Mouse (Mus musculus): ENCODE measurements around the gene Aldh3b2. TPM values are rescaled to one million over a fixed set of nuclear protein-coding genes. Genes with fewer than 3 reads are reported as not detected.

Aldh3b2 gene
- 1.5 and 1.6 TPM in 2 replicates for polyA plus RNA-seq (2015; fragmentation: Nextera tagmentation; extraction: Ambion mirVana)

DNA sequence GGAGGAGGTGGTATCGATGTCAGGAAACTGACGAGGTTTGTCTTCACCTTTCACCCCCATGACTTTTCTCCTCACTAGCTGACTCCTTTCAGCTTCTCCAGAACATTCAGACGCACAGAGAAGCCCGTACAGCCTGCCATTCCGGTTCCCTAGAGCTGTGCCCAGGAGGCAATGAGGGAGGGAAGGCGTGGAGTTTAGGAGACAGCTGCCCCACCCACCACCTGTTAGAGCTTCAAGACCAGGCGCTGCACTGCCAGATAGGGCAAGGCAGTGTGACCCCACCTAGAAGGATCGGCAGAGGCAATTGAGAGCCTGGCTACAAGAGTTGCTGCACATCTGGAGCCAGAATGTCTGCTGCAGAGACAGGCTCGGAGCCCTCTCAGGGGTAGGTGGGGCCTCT is at the start of gene Aldh3b2:
Gene Aldh3b2 (plus strand): TSS at position 100 of the 400 bp plus-strand sequence.
- DNase-seq (ENCODE audit: low spot score), result no peak

GRCm38 (mm10) chr19:3922661-3923371 is 49.3 kb upstream of the Aldh3b2 start:
- DNase-seq (ENCODE audit: low spot score), result no peak

DNA sequence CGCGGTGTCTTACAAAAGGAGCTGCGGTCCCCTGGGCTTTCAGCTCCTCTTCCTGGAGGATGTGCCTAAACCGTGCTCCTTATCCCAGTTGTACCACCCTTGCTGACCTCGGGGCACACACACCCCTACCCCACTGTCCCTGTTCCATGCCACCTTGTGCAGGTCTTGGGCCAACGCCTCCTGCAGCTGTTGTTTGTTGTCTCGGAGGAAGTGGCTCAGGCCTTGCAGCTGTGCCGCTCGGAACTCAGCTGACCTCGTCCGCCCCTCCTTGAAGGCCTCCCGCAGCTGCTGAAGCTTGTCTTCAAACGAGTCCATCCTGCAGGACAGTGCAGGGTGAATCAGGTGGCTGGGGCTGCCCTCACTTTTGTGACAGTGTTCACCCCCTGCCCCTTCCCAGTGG is 48.5 kb upstream of the Aldh3b2 start:
- DNase-seq (ENCODE audit: low spot score), result peak; percentile 48

DNA sequence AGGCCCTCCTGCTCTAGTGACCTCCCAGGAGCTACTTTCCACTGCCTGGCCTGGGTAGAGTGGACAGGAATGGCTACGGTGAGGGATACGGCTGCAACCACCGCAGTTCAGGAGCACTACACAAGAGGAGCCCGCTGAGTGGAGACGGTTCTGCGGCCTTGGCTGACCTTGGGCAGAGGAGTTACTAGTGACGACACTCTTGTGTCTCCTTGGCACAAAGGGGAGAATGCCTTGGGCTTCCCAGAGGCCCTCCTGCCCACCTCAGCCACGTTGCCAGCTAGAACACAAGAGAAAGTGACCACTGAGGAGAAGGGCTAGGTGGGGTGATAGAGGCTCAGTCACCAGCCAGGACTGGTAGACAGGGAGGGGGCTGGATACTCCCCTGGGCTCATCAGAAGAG is 47.9 kb upstream of the Aldh3b2 start:
- DNase-seq (ENCODE audit: low spot score), result no peak

DNA sequence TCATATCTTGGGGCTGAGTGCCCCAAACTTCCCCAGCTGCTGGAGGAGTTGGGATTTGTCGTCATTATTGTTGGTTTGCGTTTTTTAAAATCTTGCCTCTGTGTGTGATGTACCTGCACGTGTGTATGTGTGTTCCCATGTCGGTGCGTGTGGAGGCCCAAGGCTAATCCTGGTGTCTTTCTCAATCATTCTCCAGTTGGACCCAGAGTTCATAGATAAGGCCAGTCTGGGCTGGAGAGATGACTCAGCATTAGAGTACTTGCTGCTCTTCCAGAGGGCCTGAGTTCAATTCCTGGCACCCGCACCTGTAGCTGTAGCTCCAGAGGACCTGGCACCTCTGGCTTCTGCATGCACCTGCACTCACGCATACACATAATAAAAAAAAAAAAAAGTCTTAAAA is 47.3 kb upstream of the Aldh3b2 start:
- no peak for DNase-seq (ENCODE audit: low spot score)

DNA sequence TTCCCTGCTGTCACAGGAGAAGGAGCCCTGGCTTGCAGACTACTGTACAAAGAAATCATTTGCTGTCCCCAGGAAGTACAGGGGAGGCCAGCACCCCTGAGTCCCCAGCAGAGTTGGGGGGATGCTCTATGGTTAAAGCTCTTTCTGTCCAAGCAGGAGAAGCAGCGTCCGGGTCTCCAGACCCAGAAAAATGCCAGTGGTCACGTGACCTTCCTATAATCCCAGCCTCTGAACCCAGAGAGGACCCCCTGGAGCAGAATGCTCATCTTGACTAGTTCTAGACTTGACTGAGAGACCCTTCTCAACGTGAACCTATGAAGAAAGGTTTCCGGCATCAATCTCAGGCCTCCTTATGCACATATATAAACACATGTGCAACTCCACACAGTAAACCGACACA is 46.3 kb upstream of the Aldh3b2 start:
- DNase-seq (ENCODE audit: low spot score), result no peak

GRCm38 (mm10) chr19:3926279-3926678 is 45.8 kb upstream of the Aldh3b2 start:
- DNase-seq (ENCODE audit: low spot score), result no peak

- no peak for DNase-seq (ENCODE audit: low spot score)
These were observed 45.4 kb upstream of the Aldh3b2 start for GRCm38 (mm10) chr19:3926685-3927084.

GRCm38 (mm10) chr19:3927989-3928388 is 44.1 kb upstream of the Aldh3b2 start:
- DNase-seq (ENCODE audit: low spot score), result no peak

GRCm38 (mm10) chr19:3928779-3929178 is 43.3 kb upstream of the Aldh3b2 start:
- no peak for DNase-seq (ENCODE audit: low spot score)

DNA sequence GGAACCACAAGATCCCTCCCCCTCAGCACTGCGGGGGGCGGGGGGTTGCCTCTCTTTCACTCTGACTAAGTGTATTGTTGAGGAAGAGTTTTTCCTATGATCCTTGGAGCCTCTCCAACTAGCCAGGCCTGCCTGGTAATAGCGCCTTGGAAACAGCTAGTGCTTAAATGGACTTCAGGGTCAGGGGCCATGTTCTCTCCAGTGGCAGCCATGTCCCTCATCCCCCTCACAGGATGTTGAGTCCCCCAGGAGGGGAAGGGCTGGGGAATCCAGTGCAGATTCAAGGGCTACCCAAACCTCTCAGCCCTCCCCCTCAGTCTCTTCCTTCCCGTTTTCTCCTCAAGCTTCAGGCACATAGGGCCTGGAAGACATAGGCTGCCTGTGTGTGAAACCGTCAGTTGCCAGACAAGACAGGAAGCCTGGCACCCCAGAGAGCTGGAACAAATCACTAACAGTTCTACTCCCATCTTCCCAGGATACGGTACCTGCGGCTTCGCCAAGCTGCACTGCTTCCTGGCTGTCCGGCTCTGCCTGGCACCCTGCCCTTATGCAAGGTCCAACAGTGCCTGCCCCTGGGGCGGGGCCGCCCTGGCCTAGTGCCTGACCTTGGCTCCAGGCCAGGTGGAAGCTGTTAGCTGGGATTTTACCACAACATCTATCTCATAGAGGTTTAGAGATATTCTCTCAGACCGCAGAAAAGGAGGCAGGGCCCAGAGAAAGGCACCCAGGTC is 42.8 kb upstream of the Aldh3b2 start, which contains the start of gene Aldh3b1:
Gene Aldh3b1 (minus strand): TSS at position 598 of the 731 bp plus-strand sequence.
- peak; percentile 19 for DNase-seq (ENCODE audit: low spot score)

DNA sequence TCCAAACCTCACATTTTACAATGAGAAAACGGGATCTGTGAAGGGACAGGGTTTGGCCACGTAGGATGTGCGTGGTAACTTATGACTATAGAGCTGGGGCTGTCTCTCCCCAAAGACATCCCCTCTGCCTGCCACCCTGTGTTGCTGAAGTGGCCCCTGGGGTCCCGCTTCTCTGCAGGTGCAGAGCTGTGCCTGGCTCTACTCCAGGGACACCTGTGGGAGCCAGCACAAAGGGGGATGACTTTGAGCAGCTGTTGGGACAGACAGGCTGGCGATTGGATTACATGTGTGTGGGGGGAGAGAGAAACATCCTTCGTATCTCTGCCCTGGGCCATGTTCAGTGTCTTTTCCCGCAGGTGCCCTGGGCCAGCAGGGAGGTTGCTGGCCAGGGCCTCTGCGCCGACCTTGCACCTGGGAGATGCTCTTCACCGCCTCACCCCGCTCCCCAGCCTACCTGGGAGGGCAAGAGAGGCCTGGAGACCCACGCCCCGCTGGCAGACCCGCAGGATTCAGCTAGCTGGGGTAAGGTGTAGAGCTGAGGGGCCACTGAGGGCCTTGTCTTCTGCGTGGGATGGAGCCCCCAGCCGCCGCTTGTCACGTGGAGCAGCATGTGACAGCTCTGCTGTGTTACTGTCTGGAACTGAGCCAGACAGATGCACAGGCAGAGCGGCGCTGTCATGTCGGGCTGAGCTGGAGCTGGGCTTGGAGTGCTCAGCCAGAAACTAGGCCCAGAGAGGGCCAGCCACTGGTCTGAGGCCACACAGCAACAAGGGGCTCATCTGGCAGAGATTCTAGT is 41.7 kb upstream of the Aldh3b2 start:
- peak; percentile 49 for DNase-seq (ENCODE audit: low spot score)

- DNase-seq (ENCODE audit: low spot score), result peak; percentile 47
These were observed 40.4 kb upstream of the Aldh3b2 start for GRCm38 (mm10) chr19:3931716-3932115.

DNA sequence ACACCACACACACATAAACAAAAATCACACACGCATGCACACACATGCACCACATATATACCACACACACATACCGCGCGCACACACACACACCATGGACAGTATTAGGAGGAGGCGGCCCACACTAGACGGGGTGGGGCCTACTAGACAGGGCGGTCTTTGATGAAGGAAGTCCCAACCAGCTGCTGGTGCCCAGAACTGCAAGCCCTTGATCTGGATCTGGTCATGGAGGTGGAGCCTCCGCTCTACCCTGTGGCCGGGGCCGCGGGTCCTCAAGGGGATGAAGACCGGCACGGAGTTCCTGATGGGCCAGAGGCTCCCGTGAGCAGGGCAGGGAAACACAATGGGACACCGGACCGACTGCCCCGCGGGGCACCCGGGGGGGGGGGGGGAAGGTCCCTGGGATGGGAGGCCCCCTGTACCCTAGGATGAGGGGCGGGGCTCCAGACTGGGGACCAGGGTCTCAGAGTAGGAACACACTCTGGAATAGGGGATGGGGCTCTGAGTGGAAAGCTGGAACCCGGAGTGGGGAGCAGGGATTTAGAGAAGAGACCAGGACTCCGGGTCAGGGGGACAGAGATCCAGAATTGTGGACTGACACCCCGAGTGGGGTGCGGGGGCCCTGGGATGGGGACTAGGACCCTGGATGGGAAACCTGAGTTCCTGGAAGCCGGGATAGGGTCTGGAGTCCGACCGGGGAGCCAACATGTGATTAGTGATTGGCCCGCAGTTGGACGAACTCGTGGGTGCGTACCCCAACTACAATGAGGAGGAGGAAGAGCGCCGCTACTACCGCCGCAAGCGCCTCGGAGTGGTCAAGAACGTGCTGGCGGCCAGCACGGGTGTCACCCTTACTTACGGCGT is 36.9 kb upstream of the Aldh3b2 start, which contains the start of gene Unc93b1:
Gene Unc93b1 (plus strand): TSS at position 155 of the 864 bp plus-strand sequence.
- peak; percentile 46 for DNase-seq (ENCODE audit: low spot score)

DNA sequence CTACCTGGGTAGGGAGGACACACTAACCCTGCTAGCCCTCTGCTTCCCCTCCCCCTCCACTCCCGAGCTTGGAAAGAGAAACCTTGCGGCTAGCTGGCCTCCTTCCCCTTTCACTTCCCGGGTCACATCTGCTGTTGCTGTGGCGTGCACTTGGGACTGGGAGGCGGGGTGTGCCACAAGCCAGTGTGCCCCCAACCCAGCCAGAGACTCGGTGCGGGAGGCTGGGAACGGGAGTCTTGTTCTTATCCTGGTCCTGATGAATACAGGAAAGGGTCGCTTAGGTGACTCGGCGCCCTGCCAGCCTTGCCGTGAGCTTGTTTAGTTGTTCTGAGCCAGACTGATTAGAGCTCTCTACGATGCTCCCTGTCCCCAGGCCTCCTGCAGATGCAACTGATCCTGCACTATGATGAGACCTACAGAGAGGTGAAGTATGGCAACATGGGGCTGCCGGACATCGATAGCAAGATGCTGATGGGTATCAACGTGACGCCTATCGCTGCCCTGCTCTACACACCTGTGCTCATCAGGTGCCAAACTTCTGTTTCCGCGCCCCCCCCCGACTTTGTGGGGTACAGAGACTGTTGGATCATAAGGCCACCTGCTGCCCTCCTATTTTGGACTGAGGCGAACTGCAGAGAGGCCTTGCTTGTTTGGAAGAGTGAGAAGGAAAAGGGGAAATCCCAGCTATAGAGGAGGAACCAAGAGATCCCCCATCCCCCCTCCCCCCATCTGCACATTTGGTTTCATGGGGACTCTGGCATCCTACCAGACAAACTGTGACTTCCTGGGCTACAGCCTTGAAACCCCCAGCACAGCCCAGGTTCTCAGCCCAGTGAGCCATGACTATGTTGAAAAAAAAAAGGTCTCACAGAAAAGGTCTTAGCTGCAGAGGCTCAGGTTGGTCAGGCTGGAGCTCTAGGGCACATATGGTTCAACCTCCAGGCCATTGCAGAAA is 36.0 kb upstream of the Aldh3b2 start:
- DNase-seq (ENCODE audit: low spot score), result peak; percentile 46

- no peak for DNase-seq (ENCODE audit: low spot score)
These were observed 29.8 kb upstream of the Aldh3b2 start for GRCm38 (mm10) chr19:3942315-3942714.

DNA sequence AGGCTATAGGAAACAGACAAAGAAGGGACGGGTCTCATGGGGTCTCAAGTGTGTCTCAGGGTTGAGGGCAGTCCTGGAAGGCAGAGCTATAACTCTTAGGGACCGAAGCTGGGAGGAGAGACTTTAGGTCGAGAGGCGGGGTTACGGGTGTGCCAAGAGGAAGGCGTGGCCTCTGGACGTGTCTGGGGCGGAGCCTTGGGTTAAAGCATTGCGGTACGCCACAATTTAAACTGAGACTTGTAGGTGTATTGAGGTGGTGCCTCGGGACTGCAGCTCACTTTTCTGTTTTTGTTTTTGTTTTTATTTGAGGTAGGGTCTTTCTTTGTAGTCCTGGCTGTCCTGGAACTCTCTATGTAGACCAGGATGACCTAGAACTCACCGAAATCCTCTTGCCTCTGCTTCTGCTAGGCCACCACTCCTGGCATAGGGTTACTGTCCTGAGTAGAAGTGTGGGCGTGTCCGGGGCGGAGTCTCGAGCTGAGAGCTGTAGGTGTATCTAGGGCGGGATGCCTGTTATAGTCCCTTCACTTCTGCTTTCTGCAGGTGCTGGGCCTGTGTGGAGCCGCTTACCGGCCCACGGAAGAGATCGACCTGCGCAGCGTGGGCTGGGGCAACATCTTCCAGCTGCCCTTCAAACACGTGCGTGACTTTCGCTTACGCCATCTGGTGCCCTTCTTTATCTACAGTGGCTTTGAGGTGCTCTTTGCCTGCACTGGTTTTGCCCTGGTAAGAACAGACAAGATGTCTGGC is 29.0 kb upstream of the Aldh3b2 start:
- DNase-seq (ENCODE audit: low spot score), result peak; percentile 70

GRCm38 (mm10) chr19:3945872-3946564 is 26.1 kb upstream of the Aldh3b2 start:
- peak; percentile 61 for DNase-seq (ENCODE audit: low spot score)

All from thymus, postnatal 0 days (tissue).